Mouse (Mus musculus) heart, postnatal 14 days (tissue): ENCODE data around the gene Tat. TPM values are rescaled to one million over a fixed set of nuclear protein-coding genes. Genes with fewer than 3 reads are reported as not detected.

ENCODE experiments used
- DNase-seq, 2 experiments: peaks; one replicate each; pipeline ENCODE4 v3.0.0; 2021 to 2022
- intact Hi-C: fragments of 180-260 bp; cut with DNase I; formaldehyde crosslinking; loops from one replicate; pipeline ENCODE4 v1.15.1; 2025
- total RNA-seq, 2 experiments: library from RNA; stranded (reverse); gene quantifications; 2 replicates each; pipeline ENCODE4 v1.2.3; 2021

Tat gene
- total RNA-seq, 2 experiments from 2014 or later, result 1.3 to 1.6 TPM

- intact Hi-C loops, result no loop called here
Measured at GRCm38 (mm10) chr8:110039216-110039615, 49.0 kb downstream of the Tat start.

DNA sequence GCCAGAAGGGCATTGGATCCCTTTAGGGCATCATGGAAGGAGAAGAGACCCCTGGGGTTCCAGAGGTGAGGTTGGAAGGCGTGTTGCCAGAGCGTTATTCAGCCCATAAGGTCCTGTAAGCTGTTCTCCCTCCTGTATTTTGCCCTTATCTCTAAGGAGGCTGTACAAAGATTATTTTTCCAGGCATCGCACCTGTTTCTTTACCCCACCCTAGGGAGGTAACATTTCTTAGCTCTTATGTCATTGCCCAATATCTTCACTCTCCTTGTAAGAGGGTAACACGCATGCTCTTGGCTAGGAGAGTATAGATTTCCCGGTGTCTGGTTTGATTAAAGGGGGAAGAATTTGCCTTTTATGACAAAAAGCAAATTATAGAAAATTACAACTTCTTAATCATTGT lies 49.4 kb downstream of the Tat start, which contains the start of gene Chst4:
TSS of gene Chst4 (minus strand) at position 82 of the 400 bp plus-strand sequence.
- intact Hi-C loops, result no loop called here
- no peak for DNase-seq

More at GRCm38 (mm10) chr8:110039216-110039615, 49.0 kb downstream of the Tat start:
- no peak for DNase-seq

DNA sequence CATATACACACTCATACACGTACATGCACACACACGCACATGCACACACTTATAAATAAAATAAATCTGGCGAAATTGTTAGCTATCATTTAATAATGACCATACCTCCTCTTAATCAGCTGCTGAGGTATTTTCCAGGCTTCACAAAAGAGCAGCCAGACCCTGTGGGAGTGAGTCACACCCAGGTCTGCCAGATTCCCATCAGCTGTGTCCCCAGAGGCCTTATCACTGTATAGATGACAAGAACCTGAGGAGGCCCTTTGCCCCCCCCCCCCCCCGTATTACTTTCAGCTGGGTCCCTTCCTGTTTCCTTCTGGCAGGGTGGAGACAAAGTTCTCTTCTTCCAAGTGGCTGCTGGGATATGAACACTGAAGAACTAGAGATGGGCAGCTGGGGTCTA lies 50.3 kb downstream of the Tat start:
- DNase-seq, result no peak
- intact Hi-C loops, result no loop called here

Other genes starting within 250 kb of the Tat start
- 10 to 100 TPM; 43.0 to 45.3 TPM for gene Ap1g1, start 211.9 kb upstream of the Tat start, total RNA-seq
- 1 to 10 TPM; 4.9 to 6.4 TPM for gene Phlpp2, start 121.9 kb upstream of the Tat start, total RNA-seq
- under 1 TPM; 0.29 to 0.31 TPM for gene Marveld3, start 28.2 kb upstream of the Tat start, total RNA-seq
- 1 to 10 TPM; 4.4 to 5.4 TPM for gene Chst4, start 49.3 kb downstream of the Tat start, total RNA-seq
- gene Zfp612, start 89.3 kb downstream of the Tat start, total RNA-seq, result 1 to 10 TPM; 8.0 to 8.7 TPM
- not detected for gene Gm21964, start 110.8 kb downstream of the Tat start, total RNA-seq
- gene Gm17720, start 112.3 kb downstream of the Tat start, total RNA-seq, result not detected
- not detected for gene Calb2, start 177.8 kb downstream of the Tat start, total RNA-seq
- gene Cmtr2, start 225.2 kb downstream of the Tat start, total RNA-seq, result 1 to 10 TPM; 2.6 to 2.9 TPM